Mouse (Mus musculus): ENCODE results near the gene Pnmt.
"Not testable (repeated sequence)": the region's sequence is repeated elsewhere in the genome, so short reads cannot be mapped to it uniquely, and the experiment has no call there.

The Pnmt gene

GRCm38 (mm10) chr11:98357396-98358160 lies 28.7 kb upstream of the Pnmt start:
- no peak for DNase-seq (ENCODE audit: low spot score)

DNA sequence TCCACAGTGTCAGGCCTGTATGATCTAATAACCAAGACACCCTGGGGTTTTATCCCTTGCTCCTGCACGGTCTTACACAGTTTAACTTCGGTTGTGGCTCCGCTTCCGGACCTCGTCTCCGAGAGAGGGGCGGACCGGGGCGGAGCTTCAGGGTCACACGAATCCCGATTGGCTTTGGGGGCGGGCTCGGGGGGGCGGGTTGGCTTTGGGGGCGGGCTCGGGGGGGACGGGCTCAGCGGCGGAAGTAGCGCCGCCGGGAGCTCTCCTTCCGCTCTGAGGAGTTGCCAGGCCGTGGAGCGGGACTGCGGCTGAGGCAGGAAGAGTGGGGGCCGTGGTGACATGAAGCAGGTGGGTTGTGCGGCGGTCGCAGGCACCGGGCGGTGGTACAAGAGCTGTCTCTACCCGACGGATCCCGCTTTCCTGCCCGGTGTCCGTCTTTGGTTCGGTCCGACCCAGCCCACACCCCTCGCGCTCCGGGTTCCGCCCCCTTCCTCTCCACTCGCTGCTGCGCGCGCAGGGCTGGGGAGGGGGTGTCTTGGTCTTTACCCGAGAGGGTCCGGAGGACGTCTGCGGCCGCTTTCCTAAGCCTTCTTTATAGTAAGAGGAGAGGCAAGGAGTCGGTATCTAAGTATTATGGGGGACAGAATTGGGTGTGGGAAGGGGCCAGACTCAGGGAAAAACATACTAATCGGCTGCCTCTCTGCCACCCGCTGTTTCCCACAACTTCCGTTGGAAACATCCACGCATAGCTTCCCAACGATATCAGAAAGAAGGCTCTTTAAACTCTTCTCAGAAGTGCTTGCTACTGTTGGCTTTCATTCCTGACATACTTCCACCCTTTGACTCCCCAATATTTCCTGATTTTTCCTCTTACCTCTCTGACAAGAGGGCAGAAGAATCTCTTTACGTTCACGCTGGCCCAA lies 27.8 kb upstream of the Pnmt start, which contains the start of gene Stard3:
Gene Stard3 (plus strand): TSS at position 208 of the 923 bp plus-strand sequence.
- DNase-seq (ENCODE audit: low spot score) = peak; percentile 92

- peak; percentile 64 for DNase-seq (ENCODE audit: low spot score)
Observed at GRCm38 (mm10) chr11:98360866-98361521, 25.3 kb upstream of the Pnmt start.

DNA sequence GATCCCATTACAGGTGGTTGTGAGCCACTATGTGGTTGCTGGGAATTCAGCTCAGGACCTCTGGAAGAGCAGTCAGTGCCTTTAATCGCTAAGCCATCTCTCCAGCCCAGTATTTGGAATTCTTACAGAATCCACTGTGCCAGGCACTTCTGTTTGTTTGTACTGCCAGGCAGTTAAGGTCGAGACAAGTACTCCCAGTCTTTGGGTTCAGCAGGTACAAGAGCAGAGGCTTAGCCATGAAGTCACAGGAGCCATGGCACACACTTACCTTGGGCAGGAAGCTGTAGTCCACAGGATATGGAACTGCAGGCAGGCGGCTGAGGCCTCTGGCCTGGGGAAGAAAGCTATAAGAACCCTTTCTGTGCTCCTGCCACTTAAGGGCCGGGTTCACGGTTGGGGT lies 22.4 kb upstream of the Pnmt start:
- no peak for DNase-seq (ENCODE audit: low spot score)

- no peak for DNase-seq (ENCODE audit: low spot score)
Observed at GRCm38 (mm10) chr11:98364410-98364809, 21.8 kb upstream of the Pnmt start.

DNA sequence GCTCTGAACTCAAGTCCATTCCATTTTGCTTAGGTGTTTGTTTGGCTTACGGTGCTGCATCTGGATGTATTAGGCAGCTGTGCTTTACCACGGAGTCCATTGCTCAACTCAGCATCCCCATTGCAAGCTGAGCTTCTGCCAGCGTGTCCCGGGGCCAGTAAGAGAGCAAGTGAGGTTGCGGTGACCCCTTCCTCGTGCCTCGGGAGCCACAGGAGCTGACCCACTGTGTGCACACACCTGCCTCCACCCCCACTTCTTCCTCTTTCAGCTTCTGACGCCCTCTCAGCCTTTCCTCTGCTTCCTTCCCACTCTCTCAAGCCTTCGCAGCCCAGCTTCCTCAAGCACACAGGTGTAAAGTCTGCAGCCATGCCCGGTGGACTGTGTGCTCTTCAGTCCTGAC lies 20.0 kb upstream of the Pnmt start:
- no peak for DNase-seq (ENCODE audit: low spot score)

DNA sequence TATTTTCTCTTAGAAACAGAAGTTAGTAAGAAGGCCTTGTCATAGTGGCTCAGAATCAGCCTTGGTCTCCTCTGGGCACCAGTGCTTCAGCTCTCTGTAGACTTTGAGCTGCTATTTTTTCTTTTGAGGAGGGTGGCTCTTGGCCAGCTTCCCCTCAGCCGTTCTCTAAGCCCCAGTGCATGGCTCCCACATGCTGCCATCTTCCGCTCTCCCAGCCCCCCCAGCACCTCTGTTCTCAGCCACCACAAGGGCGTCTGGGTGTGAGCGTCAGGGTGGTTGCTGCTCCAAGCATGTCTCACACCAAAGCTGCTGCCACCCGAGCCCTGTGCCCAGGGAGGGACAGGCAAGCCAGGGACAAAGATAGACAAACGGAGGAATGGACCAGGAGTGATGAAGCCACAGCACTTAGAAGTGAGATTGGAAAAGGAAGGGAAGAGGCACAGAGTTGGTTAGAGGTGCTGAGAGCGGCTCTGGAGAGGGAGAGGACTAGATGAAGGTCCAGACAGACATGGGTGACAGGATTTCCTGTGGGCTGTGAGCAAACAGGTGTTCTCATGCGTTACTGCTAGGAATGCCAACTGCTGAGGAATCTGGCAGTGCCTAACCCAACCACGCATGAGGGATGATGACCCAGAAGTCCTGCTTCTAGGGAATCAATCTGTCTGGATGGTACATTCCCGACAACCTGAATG lies 18.9 kb upstream of the Pnmt start:
- no peak for DNase-seq (ENCODE audit: low spot score)

DNA sequence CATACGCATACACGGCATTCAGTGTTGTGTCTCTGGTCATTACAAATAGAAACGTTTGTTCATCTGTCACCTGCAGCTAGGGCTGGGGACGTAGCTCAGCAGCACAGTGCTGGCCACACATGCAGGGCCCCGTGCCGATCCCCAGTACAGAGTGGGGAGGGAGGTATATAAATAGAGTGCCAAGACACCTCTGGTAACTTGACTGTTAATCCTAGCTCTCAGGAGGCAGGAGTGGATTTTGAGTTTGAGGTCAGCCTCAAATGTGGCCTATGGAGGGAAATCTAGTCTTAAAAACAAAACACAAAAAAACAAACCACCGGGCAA lies 18.4 kb upstream of the Pnmt start:
- DNase-seq (ENCODE audit: low spot score) = no peak

GRCm38 (mm10) chr11:98369337-98369736 lies 16.9 kb upstream of the Pnmt start:
- no peak for DNase-seq (ENCODE audit: low spot score)

DNA sequence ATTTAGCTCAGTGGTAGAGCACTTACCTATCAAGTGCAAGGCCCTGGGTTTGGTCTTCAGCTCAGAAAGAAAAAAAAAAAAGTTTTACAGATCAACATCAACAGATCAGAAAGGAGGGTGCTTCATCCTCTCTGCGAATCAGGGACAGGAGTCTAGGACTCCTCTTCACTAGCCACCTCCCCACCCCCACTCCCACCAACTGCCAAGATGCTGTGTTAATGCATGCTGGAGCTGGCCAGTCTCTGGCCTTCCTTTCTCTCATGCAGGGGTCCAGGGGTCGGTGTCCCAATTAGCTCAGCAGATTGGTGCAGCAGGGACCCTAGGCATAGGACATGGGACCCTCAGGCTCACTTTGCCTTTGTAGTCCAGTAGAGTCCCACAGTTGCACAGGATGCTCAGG lies 15.7 kb upstream of the Pnmt start:
- DNase-seq (ENCODE audit: low spot score) = no peak

DNA sequence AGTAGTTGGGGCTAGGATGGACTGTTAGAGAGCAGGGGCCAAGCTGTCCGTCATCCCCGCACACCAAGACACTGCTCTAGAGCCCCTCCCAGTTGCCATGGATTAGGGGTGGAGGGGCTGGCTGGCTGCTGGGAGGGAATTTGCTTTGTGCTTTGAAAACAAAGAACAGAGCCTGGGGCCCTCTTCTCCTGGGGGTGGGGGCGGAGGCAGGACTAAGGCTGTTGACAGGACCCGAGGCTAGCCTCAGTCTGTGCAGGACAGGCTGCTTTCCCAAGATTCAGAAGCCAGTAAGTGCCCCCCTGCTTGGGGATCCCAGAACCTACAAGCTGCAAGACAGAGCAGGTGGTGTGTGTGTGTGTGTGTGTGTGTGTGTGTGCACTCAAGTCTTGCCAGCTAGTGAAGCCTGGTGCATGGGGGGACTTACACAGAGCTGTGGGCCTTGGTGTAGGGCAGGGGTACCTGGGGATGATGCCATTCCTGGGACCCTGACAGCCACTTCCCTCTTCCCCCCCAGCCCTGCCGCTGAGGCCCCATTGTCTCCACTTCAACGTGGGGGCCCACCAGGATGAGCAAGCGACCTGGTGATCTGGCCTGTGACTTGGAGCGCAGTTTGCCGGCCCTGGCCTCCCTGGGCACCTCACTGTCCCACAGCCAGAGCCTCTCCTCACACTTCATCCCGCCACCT lies 14.6 kb upstream of the Pnmt start:
- peak; percentile 56 for DNase-seq (ENCODE audit: low spot score)

DNA sequence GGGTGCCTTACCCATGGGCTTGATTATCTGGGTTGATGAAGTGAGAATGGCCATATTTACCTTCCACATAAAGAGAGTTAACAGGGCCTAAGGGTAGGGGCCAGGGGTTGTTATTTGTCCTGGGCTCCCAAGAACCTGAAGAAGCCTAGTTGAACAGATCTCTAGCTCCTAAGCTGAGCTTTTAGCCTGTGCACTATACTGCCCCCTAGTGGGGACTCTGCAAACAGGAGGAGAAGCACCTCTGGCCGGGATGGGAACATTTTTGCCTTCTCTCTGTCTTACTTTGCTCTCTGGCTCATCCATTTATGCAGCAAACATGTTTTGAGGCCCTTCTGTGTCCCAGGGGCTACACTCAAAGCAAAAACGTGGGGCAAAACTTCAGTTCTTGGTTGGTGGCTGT lies 13.8 kb upstream of the Pnmt start:
- DNase-seq (ENCODE audit: low spot score) = peak; percentile 74

DNA sequence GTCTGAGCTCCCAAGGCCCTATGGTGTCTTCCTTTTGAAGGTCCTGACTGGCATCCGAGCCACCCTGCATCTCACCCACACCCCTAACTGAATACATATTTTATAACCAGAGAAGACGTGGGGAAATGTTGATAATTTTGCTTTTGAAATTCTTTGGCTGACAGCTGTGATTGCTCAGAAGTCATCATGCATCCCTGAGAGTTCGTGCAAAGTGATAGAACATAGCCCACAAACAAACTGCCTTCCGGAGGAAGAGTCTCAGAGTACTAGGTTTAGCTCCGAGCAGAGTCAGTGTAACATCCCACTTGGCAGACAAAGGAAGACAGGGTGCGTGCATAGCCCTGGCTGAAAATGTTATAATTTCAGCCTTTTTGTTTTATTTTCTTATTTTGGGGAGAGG lies 13.0 kb upstream of the Pnmt start:
- no peak for DNase-seq (ENCODE audit: low spot score)

GRCm38 (mm10) chr11:98374266-98374665 lies 12.0 kb upstream of the Pnmt start:
- no peak for DNase-seq (ENCODE audit: low spot score)

GRCm38 (mm10) chr11:98376756-98377155 lies 9.5 kb upstream of the Pnmt start:
- no peak for DNase-seq (ENCODE audit: low spot score)

- no peak for DNase-seq (ENCODE audit: low spot score)
Observed at GRCm38 (mm10) chr11:98377787-98378186, 8.5 kb upstream of the Pnmt start.

- DNase-seq (ENCODE audit: low spot score) = no peak
Observed at GRCm38 (mm10) chr11:98379379-98379778, 6.9 kb upstream of the Pnmt start.

DNA sequence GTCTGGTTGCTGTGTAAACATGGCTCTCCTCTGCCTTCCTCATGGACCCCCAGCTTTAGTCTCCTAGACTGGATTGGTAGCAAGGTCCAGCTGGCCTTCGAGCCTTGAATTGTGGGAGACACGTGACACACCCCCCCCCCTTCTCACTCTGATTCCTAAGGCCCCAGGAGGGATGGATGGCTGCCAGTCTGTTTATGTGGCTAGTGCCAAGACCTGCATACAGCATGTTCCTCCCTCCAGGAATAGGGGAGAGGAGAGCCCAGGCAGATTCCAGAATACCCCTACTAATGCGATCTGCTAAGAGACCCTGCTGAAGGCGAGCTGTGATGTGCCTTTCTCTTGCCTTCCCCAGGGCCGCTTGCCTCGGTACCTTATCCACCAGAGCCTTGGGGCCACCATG lies 6.1 kb upstream of the Pnmt start:
- no peak for DNase-seq (ENCODE audit: low spot score)

- DNase-seq (ENCODE audit: low spot score) = no peak
Observed at GRCm38 (mm10) chr11:98381651-98382050, 4.6 kb upstream of the Pnmt start.

DNA sequence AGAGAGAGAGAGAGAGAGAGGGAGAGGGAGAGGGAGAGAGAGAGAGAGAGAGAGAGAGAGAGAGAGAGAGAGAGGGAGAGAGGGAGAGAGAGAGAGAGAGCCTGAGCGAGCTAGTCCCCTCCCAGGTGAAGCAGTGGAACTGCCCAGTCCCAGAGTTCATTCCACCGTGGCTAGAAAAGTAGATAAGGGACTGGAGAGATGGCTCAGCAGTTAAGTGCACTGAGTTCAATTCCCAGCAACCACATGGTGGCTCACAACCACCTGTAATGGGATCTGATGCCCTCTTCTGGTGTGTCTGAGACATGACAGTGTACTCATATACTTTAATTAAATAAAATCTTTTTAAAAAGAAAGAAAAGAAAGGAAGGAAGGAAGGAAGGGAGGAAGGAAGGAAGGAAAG lies 3.8 kb upstream of the Pnmt start:
- not testable (repeated sequence) for DNase-seq (ENCODE audit: low spot score)

GRCm38 (mm10) chr11:98383261-98384030 lies 2.8 kb upstream of the Pnmt start, which contains the start of gene Tcap:
TSS of gene Tcap (plus strand) at chr11:98383811.
- no peak for DNase-seq (ENCODE audit: low spot score)

Measured in embryo, embryonic 10 days (tissue).